Mouse (Mus musculus): ENCODE data around the gene Aak1. TPM values are rescaled to one million over a fixed set of nuclear protein-coding genes. Genes with fewer than 3 reads are reported as not detected.
"Not testable (repeated sequence)": the region's sequence is repeated elsewhere in the genome, so short reads cannot be mapped to it uniquely, and the experiment has no call there.

The Aak1 gene
- total RNA-seq, 1 experiment from 2014 or later: 29.3 TPM

DNA sequence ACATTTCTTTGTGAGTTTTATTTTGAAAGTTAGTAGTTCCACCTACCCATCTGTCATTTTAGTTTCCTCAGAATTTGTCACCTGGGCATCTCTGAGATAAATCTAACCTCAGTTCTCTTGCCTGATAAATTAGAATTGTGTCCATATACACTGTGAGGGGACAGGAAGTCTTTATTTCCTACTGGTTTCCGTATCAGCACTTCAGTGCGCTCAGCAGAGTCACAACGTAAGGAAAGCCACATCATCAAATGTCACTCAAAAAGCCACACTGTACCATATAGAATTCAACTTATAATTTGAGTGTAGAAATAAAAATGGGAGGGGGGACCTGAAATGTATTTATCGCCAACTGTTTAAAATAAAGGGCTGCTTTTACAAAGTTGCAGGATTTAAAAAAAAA lies 144.9 kb downstream of the Aak1 start:
- ATAC-seq (ENCODE audit: extremely low read depth, insufficient number of reproducible peaks, low FRiP score, poor library complexity, severe bottlenecking): no peak

- ATAC-seq (ENCODE audit: extremely low read depth, insufficient number of reproducible peaks, low FRiP score, poor library complexity, severe bottlenecking): no peak
Measured at GRCm38 (mm10) chr6:86996629-86997307, 147.5 kb downstream of the Aak1 start.

DNA sequence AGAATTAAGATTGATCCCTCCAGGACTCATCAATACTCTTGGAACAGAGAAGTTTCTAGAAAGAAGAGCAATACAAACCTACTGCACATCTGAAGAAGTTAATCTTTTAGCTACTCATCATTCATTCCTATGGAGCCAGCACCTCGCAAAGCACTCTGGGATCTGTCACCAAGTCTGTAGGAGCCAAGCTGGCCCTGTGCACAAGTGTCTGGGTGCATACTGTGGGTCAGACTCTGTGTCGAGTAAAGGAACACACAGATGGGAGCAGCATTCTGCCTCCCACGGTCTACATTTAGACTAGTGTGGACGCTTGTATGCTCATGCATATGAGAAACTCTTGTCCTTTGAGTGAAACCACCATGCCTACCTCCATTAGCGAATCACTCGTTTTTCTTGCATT lies 148.0 kb downstream of the Aak1 start:
- ATAC-seq (ENCODE audit: extremely low read depth, insufficient number of reproducible peaks, low FRiP score, poor library complexity, severe bottlenecking): no peak

DNA sequence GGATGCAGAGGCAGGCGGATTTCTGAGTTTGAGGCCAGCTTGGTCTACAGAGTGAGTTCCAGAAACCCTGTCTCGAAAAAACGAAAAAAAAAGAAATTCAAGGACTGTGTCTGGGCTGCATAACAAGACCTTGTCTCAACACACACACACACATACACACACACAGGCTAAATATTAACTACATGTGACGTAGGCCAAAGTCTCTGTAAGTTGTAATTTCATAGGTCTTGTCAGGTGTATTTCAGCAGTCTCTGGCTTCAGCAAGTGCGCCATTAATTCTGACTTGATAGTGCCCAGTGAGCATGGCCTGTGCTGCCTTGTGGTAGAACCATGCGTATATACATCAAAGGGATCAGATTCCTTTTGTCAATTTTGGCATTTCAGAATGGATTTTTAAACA lies 152.7 kb downstream of the Aak1 start:
- no peak for ATAC-seq (ENCODE audit: extremely low read depth, insufficient number of reproducible peaks, low FRiP score, poor library complexity, severe bottlenecking)

GRCm38 (mm10) chr6:87002521-87003055 lies 153.3 kb downstream of the Aak1 start:
- ATAC-seq (ENCODE audit: extremely low read depth, insufficient number of reproducible peaks, low FRiP score, poor library complexity, severe bottlenecking): peak; percentile 85

- no peak for ATAC-seq (ENCODE audit: extremely low read depth, insufficient number of reproducible peaks, low FRiP score, poor library complexity, severe bottlenecking)
Measured at GRCm38 (mm10) chr6:87004099-87004498, 154.8 kb downstream of the Aak1 start.

GRCm38 (mm10) chr6:87005577-87005976 lies 156.3 kb downstream of the Aak1 start:
- ATAC-seq (ENCODE audit: extremely low read depth, insufficient number of reproducible peaks, low FRiP score, poor library complexity, severe bottlenecking): no peak

DNA sequence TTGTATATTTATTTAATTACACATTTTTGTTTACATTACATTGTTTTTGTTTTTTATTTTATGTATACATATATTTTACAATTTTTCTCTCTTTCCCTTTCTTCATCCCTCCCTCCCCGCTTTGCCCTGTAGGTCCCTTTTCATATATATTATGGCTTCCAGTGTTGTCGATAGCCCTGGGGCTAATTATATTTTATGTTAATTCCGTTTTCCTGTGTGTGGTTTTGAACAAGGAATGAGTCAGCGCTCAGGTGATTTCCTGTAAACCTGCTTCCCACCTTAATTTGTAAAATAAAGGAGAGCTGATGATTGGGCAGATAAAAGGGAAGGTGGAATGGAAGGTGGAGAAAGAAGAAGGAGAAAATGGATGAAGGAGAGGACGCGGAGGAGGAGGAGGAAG lies 159.6 kb downstream of the Aak1 start, which contains the start of gene Nfu1:
Nfu1 (plus strand) TSS at position 350 of the 400 bp plus-strand sequence.
- no peak for ATAC-seq (ENCODE audit: extremely low read depth, insufficient number of reproducible peaks, low FRiP score, poor library complexity, severe bottlenecking)

GRCm38 (mm10) chr6:87009692-87010328 lies 160.5 kb downstream of the Aak1 start:
- peak; percentile 95 for ATAC-seq (ENCODE audit: extremely low read depth, insufficient number of reproducible peaks, low FRiP score, poor library complexity, severe bottlenecking)

- peak; percentile 62; the same call in 1 of the 2 replicates for ATAC-seq (ENCODE audit: extremely low read depth, insufficient number of reproducible peaks, low FRiP score, poor library complexity, severe bottlenecking)
Measured at GRCm38 (mm10) chr6:87016916-87017315, 167.6 kb downstream of the Aak1 start.

GRCm38 (mm10) chr6:87018874-87019273 lies 169.6 kb downstream of the Aak1 start:
- ATAC-seq (ENCODE audit: extremely low read depth, insufficient number of reproducible peaks, low FRiP score, poor library complexity, severe bottlenecking): no peak

DNA sequence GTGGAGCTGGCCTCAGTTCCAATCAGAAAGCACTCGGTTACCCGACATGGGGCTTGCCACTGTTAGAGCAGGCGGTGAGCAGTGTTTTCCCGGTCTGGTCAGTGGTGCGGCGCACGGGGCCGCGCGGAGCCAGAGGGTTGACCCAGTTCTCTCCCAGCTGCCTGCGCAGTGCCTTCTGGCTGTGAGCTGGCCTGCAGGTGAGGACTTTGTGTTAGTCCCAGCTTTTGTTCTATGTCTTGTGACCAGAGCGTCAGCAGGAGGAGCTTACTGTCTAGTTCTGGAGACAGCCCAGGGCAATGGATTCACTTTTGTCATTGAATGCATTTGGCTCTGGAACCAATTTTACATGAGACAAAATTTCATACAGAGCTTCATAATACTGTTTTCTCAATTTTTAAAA lies 172.5 kb downstream of the Aak1 start:
- no peak for ATAC-seq (ENCODE audit: extremely low read depth, insufficient number of reproducible peaks, low FRiP score, poor library complexity, severe bottlenecking)

DNA sequence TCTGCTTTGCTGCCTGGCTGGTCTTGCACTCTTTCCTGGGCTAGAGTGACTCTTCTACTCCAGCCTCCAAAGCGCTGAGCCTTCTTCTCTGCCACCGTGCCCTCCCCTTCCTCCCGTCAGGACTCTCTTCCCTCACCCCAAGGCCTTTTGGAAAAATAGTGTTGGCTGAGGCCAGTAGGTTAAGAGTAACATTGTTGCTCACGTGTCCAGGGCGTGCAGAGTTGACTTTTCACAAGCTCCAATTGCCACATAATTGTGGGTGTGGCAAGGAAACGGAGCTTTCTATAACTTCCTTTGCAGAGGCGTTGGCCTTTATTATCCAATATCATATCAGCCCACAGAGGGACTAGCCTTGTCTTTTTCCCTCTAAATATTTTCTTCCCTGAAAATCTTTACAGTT lies 177.7 kb downstream of the Aak1 start:
- ATAC-seq (ENCODE audit: extremely low read depth, insufficient number of reproducible peaks, low FRiP score, poor library complexity, severe bottlenecking): peak; percentile 26; the same call in 1 of the 2 replicates

- no peak for ATAC-seq (ENCODE audit: extremely low read depth, insufficient number of reproducible peaks, low FRiP score, poor library complexity, severe bottlenecking)
Measured at GRCm38 (mm10) chr6:87028881-87029280, 179.6 kb downstream of the Aak1 start.

- not testable (repeated sequence) for ATAC-seq (ENCODE audit: extremely low read depth, insufficient number of reproducible peaks, low FRiP score, poor library complexity, severe bottlenecking)
Measured at GRCm38 (mm10) chr6:87031310-87031709, 182.0 kb downstream of the Aak1 start.

- ATAC-seq (ENCODE audit: extremely low read depth, insufficient number of reproducible peaks, low FRiP score, poor library complexity, severe bottlenecking): no peak
Measured at GRCm38 (mm10) chr6:87032401-87032800, 183.1 kb downstream of the Aak1 start.

DNA sequence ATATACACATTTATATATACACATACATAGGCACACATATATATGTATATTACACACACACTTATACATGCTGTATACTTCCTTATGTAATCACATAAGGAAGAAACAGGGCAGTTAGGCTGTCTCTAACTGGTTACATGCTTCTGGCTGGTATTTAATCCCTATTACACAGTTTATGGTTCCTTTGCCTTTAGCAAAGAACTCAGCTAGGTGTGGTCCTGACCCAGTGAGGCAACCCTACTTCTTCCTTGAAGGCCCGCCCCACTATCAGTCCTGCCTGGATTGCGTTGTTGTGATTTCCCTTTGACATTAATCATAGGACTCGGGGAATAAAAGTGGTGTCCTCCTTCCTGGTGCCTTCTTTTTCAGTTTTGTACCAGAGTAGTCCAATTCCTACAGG lies 185.1 kb downstream of the Aak1 start:
- no peak for ATAC-seq (ENCODE audit: extremely low read depth, insufficient number of reproducible peaks, low FRiP score, poor library complexity, severe bottlenecking)

- no peak for ATAC-seq (ENCODE audit: extremely low read depth, insufficient number of reproducible peaks, low FRiP score, poor library complexity, severe bottlenecking)
Measured at GRCm38 (mm10) chr6:87037826-87038620, 188.7 kb downstream of the Aak1 start.

- no peak for ATAC-seq (ENCODE audit: extremely low read depth, insufficient number of reproducible peaks, low FRiP score, poor library complexity, severe bottlenecking)
Measured at GRCm38 (mm10) chr6:87039161-87039560, 189.8 kb downstream of the Aak1 start.

DNA sequence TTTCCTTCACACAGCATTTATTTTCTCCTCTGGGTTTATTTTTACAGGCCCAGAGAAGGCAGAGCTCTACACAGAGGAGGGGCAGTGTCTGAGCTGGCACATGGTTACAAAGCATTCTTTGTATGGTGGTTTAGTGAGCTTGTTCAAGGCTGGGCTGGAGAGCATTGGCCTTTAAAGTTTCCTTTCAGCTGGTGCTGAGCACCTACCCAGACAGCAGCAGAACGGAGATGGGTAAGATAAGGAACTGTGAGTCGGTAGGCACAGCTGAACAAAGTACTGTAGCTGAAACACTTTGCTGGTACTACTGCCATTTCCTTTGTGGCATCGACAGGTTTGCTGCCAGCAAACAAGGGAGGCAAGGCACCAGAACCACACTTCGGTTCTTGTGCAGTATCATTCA lies 191.7 kb downstream of the Aak1 start:
- no peak for ATAC-seq (ENCODE audit: extremely low read depth, insufficient number of reproducible peaks, low FRiP score, poor library complexity, severe bottlenecking)

All from neutrophil, adult 5-6 weeks (primary cell).